Mouse (Mus musculus) embryonic facial prominence, embryonic 11.5 days (tissue): ENCODE results near the gene Kcnh2. TPM values are rescaled to one million over a fixed set of nuclear protein-coding genes. Genes with fewer than 3 reads are reported as not detected.

Source experiments
- ATAC-seq: fragments of 200-750 bp; cut with Nextera tagmentation; replicated peaks from 2 replicates; pipeline ENCODE4 v1.8.0; 2017; ENCODE audit warnings: low read depth; ENCODE audit not compliant: insufficient number of reproducible peaks, low FRiP score, low TSS enrichment
- DNase-seq: peaks from one replicate; pipeline ENCODE4 v3.0.0-alpha.2; 2015; ENCODE audit warnings: low spot score
- H3K27ac ChIP-seq: fragments of 300-500 bp; sonication (generic); replicated peaks from 2 replicates; pipeline ENCODE4 v1.5.1; 2014; ENCODE audit warnings: mild to moderate bottlenecking, low read depth, low read length, control low read depth
- H3K27me3 ChIP-seq: fragments of 300-500 bp; sonication (generic); 2 replicates; pipeline ENCODE4 v1.6.1; 2014; ENCODE audit warnings: mild to moderate bottlenecking, low read length, moderate library complexity, mixed read lengths; ENCODE audit not compliant: control insufficient read depth, insufficient read depth
- H3K36me3 ChIP-seq: fragments of 300-500 bp; sonication (generic); replicated peaks from 2 replicates; pipeline ENCODE4 v1.6.1; 2014; ENCODE audit warnings: low read depth, mild to moderate bottlenecking, low read length, moderate library complexity, mixed read lengths; ENCODE audit not compliant: control insufficient read depth, insufficient read depth
- H3K4me1 ChIP-seq: fragments of 300-500 bp; sonication (generic); 2 replicates; pipeline ENCODE4 v1.6.1; 2014; ENCODE audit warnings: low read length, mixed read lengths; ENCODE audit not compliant: control insufficient read depth, insufficient read depth
- H3K4me2 ChIP-seq: fragments of 300-500 bp; sonication (generic); 2 replicates; pipeline ENCODE4 v1.6.1; 2014; ENCODE audit warnings: low read depth, mild to moderate bottlenecking, control low read depth, low read length, moderate library complexity
- H3K4me3 ChIP-seq: fragments of 300-500 bp; sonication (generic); 2 replicates; pipeline ENCODE4 v1.5.1; 2014; ENCODE audit warnings: low read depth, low read length, control low read depth
- H3K9ac ChIP-seq: fragments of 300-500 bp; sonication (generic); replicated peaks from 2 replicates; pipeline ENCODE4 v1.6.1; 2014; ENCODE audit warnings: mild to moderate bottlenecking, control low read depth, low read length
- H3K9me3 ChIP-seq: fragments of 300-500 bp; sonication (generic); replicated peaks from 2 replicates; pipeline ENCODE4 v1.6.1; 2016; ENCODE audit warnings: mild to moderate bottlenecking, low read length, inconsistent platforms, mixed read lengths; ENCODE audit not compliant: control insufficient read depth
- WGBS: fragments of 180-500 bp; shearing (Covaris S2); extraction: QIAGEN DNeasy Blood & Tissue Kit; methylation state at CpG from one replicate; pipeline ENCODE4 v1.1.7; 2014; 5-methylcytosine and 5-hydroxymethylcytosine counted together
- polyA plus RNA-seq: library from polyadenylated mRNA; unstranded; fragments of >200 nt; fragmentation: Nextera tagmentation; extraction: Ambion mirVana; gene quantifications from 2 replicates; pipeline ENCODE4 v1.2.1, GENCODE M21; 2014

The Kcnh2 gene
- polyA plus RNA-seq, 1 experiment from 2014 or later, result 4.2 TPM

DNA sequence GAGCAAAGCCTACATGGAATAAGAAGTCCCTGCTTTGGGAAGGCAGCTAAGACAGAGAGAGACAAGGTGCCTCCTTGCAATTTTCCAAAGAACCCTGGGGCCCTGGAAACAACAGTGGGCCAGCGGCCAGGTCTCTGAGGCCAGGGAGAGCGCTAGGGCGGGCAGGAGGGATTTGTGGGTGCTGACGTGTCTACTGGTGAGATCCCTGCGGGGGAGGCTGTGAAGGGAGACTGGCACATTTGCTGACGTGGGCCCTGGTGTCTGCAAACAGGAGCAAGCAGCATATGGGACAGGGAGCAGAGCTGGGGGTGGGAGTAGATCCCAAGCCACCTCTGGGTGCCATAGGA is 31.0 kb downstream of the Kcnh2 start:
- no peaks in the 10 kb centered on the region for H3K27me3 ChIP-seq
- no peaks in the 10 kb centered on the region for H3K9me3 ChIP-seq
- H3K27ac ChIP-seq, result no peak overlapping the region
- no peaks in the 10 kb centered on the region for H3K36me3 ChIP-seq
- ATAC-seq (no peak), DNase-seq (no peak)
- peaks cover 8% of the 10 kb centered on the region for H3K4me1 ChIP-seq
- H3K4me2 ChIP-seq, result peak overlapping the region; percentile 21
- H3K4me3 ChIP-seq, result no peak overlapping the region
- H3K9ac ChIP-seq, result peak overlapping the region; percentile 25; the same call in 1 of the 2 replicates
- 34% methylated on average over 6 of the region's 6 CpGs for WGBS

DNA sequence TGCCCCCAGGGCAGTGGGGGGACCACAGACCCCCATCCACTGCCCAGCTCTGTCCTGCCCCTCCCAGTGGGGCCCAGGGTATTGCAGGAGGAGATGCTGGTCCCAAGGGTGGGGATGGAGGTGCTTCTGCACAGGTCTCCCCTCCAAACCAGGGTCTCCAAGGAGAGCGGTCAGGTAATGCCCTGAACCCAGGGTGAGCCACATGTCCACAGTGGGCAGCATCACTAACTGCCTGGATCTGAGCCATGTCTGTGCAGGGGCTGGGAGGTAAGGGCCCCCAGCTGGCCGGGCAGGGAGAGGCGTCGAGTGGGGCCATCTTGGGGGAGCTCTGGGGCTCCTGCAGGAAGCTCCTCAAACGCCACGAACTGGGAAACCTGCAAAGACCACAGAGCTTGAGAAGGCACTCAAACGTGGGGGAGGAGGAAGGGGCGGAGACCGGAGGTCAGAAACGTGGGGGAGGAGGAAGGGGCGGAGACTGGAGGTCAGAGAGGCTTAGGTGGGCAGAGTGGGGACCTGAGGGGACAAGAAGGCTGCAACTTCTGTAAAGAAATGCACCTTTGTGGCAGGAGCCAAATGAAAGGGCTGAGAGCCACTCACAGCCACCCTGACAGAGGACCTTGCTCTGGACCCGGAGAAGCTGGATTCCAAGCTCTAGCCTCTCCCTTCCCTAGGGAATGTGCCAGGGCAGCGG is 31.5 kb downstream of the Kcnh2 start:
- ATAC-seq, result no peak

DNA sequence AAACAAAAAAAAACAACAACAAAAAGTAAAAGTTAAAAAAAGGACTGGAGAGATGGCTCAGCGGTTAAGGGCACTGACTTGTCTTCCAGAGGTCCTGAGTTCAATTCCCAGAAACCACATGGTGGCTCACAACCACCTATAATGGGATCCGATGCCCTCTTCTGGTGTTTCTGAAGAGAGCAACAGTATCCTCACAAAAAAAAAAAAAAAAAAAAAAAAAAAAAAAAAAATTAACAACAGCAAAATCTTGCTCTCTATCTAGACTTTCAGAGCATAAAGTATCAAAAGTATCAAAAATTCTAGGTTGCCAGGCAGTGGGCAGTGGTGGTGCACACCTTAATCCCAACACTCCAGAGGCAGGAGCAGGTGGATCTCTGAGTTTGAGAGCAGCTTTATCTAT is 42.2 kb downstream of the Kcnh2 start:
- no peak overlapping the region for H3K4me2 ChIP-seq
- no peak overlapping the region for H3K9ac ChIP-seq
- H3K36me3 ChIP-seq, result no peaks in the 10 kb centered on the region
- no peaks in the 10 kb centered on the region for H3K27me3 ChIP-seq
- H3K4me3 ChIP-seq, result no peak overlapping the region
- H3K9me3 ChIP-seq, result no peaks in the 10 kb centered on the region
- WGBS, result 86% methylated on average over 2 of the region's 2 CpGs
- no peak overlapping the region for H3K27ac ChIP-seq
- ATAC-seq (no peak), DNase-seq (no peak)
- H3K4me1 ChIP-seq, result no peaks in the 10 kb centered on the region

More for the DNA sequence above, 31.5 kb downstream of the Kcnh2 start:
- Histone ChIP-seq H3K9ac (peak overlapping the region; percentile 25; the same call in 1 of the 2 replicates), H3K9me3 (no peaks in the 10 kb centered on the region), H3K36me3 (no peaks in the 10 kb centered on the region), H3K27me3 (no peaks in the 10 kb centered on the region), H3K4me1 (peaks cover 8% of the 10 kb centered on the region), H3K4me2 (peak overlapping the region; percentile 21), H3K4me3 (no peak overlapping the region), H3K27ac (no peak overlapping the region)
- DNase-seq, result peak; percentile 67
- WGBS, result 10% methylated on average over 13 of the region's 13 CpGs

DNA sequence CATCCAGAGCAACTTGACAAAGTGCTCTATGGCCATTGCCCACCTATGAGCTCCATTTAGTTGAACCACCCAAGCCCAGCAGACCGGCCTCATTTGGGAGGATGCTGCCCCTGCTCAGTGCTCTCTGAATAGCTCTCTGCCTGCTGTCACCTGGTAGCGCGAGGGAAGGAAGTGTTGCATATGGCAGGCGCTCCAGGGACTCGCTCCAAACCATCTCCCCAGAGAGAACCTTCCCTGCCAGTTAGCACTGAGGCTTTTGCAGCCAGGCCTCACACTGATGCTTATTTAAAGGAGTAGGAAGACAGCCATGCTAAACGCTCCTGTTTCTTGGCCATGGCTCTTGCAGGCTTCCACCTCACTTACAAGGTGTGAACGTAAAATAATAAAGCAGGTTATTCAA is 42.8 kb downstream of the Kcnh2 start:
- Histone ChIP-seq H3K4me3 (no peak overlapping the region), H3K9me3 (no peaks in the 10 kb centered on the region), H3K4me1 (no peaks in the 10 kb centered on the region), H3K36me3 (no peaks in the 10 kb centered on the region), H3K4me2 (no peak overlapping the region), H3K9ac (no peak overlapping the region), H3K27ac (no peak overlapping the region), H3K27me3 (no peaks in the 10 kb centered on the region)
- ATAC-seq (no peak), DNase-seq (no peak)
- 84% methylated on average over 7 of the region's 7 CpGs for WGBS

DNA sequence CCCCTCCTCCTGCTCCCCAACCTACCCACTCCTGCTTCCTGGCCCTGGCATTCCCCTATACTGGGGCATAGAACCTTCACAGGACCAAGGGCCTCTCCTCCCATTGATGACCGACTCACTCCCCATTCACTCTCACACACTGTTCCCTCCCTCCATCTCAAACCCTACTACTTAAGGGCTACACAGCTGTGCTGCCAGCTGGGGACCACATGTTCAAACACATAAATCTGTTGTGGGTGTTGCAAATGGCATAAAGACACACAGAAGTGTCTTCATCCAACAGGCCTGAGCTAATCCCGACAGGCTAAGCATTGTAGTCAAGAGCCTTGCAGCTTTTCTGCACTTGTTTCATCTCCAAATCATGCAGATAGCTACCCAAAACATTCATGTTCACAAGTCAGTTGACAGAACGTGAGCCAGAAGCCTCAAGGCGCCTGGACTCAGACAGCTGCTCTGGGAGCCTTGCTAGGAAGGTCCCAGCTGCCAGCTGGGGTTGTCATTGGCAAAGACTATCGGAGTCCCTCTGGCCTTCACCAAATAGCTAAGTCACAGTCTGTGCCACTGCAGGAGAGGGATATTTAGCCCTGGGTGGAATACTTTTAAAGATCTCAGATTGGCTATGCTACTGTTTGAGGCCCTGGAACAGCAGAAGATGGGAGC is 44.2 kb downstream of the Kcnh2 start:
- no peak for DNase-seq
- H3K27me3 ChIP-seq, result no peaks in the 10 kb centered on the region
- no peak overlapping the region for H3K4me3 ChIP-seq
- H3K9ac ChIP-seq, result no peak overlapping the region
- H3K36me3 ChIP-seq, result no peaks in the 10 kb centered on the region
- H3K27ac ChIP-seq, result no peak overlapping the region
- no peak for ATAC-seq
- H3K4me1 ChIP-seq, result no peaks in the 10 kb centered on the region
- H3K9me3 ChIP-seq, result no peaks in the 10 kb centered on the region
- H3K4me2 ChIP-seq, result no peak overlapping the region
- WGBS, result 67% methylated on average over 5 of the region's 5 CpGs

DNA sequence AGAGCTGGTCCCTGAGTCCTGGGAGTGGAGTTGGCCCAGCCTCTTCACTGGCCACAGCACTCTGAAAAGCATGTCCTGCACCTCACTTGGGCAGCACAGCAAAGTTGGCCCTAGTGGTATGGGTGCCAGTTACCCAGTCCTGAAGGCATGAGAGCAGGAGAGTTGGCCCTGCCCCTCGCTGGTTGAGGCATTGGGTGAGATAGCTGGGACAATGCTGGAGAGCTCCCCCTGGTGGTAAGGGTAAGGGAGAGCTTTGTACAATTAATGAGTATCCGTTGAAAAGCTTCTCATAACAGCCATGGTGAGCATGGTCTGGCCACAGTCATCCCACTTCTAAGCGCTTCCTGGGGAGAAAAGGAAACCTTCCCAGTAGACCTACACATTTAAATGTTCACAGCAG is 48.2 kb downstream of the Kcnh2 start:
- Histone ChIP-seq H3K4me3 (no peak overlapping the region), H3K27ac (no peak overlapping the region), H3K27me3 (no peaks in the 10 kb centered on the region), H3K9me3 (no peaks in the 10 kb centered on the region), H3K4me1 (no peaks in the 10 kb centered on the region), H3K9ac (no peak overlapping the region), H3K4me2 (no peak overlapping the region), H3K36me3 (no peaks in the 10 kb centered on the region)
- 58% methylated on average over 3 of the region's 3 CpGs for WGBS
- DNase-seq, result no peak
- no peak for ATAC-seq

DNA sequence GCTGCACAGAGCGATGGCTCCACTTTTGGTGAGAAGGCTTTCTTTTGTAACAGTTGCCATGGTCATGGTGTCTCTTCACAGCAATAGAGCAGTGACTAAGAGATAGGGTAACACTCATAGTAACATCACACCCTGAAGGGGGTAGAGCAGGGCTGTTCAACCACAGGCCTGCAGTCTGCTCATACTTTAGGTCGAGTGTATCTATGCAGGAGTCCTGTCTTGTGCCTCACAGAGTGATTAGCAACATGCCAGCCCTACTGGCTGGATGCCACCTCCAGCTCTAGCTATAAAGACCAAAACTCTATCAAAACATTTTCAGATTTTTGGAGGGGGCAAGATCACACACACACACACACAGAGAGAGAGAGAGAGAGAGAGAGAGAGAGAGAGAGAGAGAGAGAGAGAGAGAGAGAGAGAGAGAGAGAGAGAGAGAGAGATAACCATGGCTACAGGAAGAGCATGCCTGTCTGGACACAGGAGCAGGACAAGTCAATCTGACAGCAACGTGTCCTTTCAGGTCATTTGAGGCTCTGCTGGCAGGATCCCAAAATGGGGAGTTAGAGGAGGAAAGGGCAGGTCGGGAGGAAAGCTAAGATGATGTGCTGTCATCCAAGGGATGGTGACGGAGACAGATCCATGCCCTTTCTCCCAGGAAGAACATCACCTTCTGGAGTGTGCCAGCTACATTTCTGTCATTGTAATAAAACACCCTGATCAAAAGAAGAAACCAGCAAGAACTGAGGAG is 51.4 kb downstream of the Kcnh2 start:
- no peaks in the 10 kb centered on the region for H3K9me3 ChIP-seq
- no peaks in the 10 kb centered on the region for H3K27me3 ChIP-seq
- 60% methylated on average over 5 of the region's 5 CpGs for WGBS
- no peak overlapping the region for H3K4me3 ChIP-seq
- no peak overlapping the region for H3K27ac ChIP-seq
- ATAC-seq, result no peak
- H3K36me3 ChIP-seq, result no peaks in the 10 kb centered on the region
- no peaks in the 10 kb centered on the region for H3K4me1 ChIP-seq
- no peak overlapping the region for H3K4me2 ChIP-seq
- DNase-seq, result no peak
- no peak overlapping the region for H3K9ac ChIP-seq

DNA sequence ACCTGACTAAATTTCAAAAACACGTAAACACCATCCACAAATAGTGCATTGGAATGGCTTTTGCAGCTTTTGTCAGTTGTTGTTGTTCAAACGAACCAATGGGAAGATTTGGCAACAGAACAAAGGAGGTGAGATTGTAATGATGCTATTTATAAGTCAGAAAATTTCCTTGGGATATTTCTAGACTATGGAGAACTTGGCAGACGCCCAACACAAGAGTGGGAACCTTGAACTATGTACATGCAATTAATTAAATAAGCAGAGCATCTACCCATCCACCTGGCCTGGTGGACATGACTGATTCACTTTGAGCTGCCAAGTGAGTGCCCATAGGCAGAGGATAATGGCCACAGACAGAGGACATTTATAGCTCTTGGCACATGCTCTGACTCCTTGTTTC is 59.5 kb downstream of the Kcnh2 start:
- Histone ChIP-seq H3K4me2 (no peak overlapping the region), H3K36me3 (no peaks in the 10 kb centered on the region), H3K27me3 (no peaks in the 10 kb centered on the region), H3K9ac (no peak overlapping the region), H3K27ac (no peak overlapping the region), H3K9me3 (no peaks in the 10 kb centered on the region), H3K4me1 (no peaks in the 10 kb centered on the region), H3K4me3 (no peak overlapping the region)
- WGBS, result 73% methylated on average over 3 of the region's 3 CpGs
- no peak for ATAC-seq
- DNase-seq, result no peak
